Mouse (Mus musculus) urinary bladder, adult 18-20 months (tissue): Measurements from ENCODE around the gene Ide.

Experiments
- DNase-seq, 2 experiments: peaks; one replicate each; pipeline ENCODE4 v3.0.0; 2022; ENCODE audit warnings: low spot score in 2 of 2, mixed read lengths in 2 of 2

The Ide gene

DNA sequence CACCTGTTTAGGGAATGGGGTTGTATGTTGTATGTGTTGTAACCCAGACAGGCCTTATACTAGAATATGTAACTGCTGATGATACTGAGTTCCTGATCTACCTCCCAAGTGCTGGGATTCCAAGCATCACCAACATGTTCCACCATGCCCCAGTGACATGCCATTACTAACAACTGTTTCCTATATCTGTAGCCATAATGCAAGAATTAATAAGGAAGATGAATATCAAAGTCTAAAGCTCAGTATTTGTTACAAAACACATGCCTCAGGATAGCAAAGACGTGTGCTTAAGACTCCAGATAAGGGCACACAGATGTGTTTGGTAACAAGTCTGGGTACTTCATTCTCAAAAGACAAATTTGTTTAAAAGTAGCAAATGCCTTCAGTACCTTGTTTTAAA is 2.3 kb downstream of the Ide start:
- DNase-seq, result no peak

DNA sequence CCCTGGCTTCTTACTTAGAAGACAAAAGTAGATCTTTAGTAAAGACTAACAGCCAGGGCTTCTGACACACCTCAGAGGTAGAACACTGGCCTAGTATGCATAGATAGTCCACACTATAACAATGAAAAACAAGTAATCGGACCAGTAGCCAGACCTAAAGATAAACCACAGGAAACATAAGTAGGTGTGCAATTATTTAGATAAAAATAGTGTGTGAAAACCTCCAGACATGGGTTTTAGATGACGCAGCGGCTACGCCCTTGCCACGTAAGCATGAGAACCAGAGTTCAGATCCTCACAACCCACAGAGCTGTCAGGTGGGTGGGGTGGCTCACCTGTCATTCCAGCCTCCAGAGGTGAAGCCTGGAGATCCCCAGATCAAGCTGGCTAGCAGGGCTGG is 4.3 kb downstream of the Ide start:
- DNase-seq, result no peak

DNA sequence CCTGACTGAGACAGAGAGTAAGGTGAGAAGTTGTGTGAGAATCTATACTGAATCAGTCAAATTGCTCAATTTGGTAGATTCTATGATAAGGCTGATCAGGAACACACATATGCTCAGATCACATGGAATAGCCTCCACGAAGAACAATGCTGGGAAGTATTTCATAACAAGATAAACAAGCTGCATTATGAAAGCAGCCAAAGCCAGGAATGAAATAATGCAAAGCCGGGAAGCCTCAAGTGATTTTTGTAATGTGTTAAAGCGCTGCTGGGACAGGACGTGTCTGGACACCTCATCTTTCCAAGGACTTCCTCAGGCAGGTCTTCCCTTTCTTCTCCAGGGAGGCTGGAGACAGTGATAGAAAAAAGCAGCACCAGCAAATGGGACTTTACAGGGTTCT is 4.9 kb downstream of the Ide start:
- DNase-seq, result no peak

DNA sequence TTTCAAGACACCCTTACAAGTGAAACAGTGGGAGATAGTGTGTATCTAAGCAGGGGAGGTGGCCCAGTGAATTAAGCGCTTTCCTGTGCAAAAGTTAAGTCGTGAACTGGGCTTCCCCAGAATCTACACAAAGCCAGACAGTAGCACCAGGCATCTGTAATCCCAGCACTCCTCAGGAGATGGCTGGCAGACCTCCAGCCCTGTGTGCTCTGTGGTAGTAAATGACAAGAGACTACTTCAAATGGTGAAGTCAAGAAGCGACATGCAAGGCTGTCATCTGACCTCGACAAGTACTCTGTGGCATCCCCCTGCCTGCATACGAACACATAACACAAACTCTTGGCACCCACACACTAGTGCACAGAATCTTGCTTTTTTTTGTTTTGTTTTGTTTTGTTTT is 10.4 kb downstream of the Ide start:
- DNase-seq, result no peak

DNA sequence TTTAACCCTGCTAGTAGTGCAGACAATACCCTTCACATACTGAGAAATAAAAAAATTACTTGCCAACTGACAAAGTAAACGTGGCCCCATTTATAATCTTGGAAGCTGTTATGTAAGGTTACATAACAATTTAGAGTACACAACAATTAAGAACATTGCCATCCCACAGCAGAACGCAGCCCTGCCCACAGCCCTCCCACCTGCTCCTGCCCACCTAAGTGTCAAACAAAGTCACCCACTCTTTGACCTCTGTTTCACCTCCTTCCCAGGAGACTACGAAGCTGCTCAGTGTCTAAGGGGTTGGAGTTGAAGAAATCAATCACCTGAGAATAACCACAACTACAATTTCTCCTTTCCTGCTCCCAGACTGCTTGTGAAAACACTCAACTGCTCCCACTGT is 14.1 kb downstream of the Ide start:
- no peak for DNase-seq

DNA sequence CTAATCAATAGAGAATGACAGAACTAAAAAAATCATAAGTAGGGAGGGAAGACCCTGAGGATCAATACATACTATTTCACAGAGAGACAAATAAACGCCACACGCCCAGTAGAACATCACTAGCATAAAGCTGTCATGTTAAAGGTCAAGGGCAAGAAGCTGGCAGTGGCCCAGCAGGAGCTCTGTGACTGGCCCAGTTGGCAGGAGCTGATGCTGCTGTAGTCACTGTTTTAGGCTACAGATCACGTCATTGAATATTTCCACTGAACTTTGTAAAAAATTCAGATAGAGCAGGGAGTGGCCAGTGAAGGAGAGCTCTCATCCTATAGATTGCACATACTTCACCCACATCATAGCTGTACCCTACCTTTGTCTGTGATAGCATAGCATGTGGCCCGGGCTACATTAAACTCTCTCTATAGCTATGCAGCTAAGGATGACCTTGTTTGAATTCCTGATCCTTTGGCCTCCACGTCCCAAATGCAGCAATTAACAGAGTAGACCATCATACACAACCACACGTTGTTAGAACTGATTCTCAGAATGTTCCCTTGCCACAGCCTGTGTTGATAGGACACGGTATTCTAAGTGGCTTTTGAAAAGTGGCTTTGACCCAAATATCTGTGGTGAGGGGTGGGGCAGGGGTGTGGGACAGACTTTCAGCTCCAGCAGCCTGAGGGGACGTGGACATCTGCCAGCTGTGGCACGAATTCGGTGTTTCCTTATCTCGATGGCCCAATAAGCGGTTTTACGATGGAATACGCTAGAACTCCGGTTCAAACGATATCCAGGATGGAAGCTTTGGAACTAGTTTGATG is 16.6 kb downstream of the Ide start:
- DNase-seq, result no peak

DNA sequence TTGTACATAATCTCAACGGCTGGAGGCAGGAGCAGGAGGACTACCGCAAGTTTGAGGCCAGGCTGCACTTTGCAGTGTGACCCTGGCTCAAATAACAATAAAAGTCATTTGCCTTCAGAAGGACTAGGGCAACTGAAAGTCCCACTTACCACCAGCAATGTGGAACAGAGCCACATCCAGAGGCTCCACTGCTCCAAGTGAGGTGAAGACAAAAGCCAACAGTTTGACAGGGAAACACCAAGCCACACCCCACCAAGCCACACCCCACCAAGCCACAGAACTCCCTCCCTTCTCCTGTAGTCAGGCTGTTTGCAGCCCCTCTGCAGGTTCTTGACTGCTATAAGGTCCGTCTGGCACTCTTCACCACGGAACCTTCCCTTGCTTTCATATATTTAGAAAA is 20.3 kb downstream of the Ide start:
- DNase-seq, result no peak

DNA sequence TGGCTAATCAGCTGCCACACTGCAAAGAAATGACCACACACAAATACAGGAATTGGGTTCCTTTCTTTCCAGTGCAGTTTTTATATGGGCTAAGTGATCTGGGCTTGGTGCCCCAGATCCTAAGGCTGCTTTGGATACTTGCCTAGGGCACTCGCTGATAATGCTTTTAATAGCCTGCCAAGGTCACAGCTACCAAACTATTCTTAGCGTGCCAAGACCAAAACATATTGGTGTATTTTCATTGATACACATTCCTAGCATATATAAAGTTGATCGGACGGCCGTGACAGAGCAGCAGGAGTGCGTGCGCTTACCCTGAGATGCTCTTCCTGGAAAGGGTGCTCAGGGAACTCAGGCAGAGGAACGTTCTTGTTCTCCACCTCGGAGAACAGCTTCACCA is 22.6 kb downstream of the Ide start:
- DNase-seq, result no peak

DNA sequence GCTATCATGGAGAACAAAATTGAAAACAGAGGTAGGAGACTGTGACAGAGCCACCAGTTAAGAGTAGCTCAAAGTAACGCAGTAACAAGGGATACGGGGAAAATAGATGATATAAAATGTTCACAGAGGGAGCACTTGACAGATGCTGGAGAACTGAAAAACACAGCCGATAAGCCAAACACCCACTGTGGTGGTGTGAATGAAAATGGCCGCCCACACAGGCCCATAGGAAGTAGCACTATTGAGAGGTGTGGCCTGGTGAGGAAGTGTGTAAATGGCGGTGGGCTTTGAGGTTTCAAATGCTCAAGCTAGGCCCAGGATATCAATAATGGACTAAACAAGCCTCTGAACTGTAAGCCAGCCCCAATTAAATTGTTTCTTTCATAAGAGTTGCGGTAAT is 26.2 kb downstream of the Ide start:
- no peak for DNase-seq

DNA sequence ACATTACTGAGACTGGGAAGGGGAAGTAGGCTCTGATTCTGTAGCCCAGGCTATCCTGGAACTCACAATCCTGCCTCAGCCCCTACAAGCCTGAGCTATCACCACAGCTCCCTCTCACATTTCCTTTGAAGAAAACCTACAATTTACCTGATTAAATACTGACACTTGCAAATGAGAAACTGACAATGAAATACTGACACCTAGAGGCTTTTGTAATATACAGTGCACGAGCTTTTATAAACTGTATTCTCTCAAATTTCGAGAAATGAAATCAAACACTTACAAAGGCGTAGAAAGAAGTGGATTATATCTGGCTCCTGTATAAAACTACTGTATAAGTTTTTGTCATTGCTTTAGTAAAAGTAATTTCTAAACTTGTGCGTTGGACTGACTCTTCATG is 27.5 kb downstream of the Ide start:
- no peak for DNase-seq

DNA sequence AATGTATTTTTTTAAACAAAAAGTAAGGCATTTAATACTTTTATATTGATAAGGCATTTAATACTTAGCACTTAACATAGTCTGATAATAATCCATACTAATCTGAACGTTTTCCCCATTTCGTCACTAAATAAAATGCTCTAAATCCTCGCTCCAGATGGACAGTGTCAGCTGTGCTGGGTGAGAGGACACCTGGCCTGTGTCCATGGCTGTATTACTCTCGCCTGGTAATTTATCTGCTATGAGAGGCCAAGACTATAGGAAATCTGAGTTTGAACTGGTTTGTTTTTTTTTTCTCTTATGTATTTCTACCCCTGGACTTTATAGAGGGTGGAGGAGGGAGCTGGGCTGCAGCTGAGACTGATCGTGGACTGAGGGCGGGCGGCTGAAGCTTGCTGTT is 28.7 kb downstream of the Ide start:
- no peak for DNase-seq

DNA sequence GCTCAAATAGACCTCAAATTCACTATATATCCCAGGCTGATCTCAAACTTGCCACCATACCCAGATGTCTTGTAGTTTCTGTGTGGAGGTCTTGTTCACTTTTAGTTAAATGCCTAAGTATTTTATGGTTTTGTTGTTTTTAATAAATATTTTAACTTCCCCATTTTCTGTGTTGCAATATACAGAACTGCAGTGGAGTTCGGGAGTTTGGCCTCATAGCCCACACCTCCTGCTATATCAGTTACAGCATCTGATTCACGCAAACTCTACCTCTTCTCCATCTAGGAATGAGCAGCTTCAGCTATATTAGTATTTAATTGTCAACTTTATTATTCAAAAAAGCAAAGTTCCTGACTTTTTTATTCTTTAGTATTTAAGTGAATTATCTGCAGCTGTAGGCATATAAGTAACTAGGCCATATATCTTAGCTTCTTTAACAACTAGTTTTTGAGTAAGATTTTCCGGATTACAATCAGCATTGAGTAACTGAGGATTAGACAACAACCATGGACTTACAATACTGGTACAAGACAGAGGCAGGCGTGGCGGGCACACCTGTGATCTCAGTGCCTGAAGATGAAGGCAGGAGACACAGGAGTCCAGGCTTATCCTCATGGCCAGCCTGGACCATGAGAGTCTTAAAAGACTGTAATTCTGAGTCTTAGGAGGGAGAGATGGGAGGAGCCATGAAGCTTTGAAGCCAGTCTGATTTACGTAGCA is 29.7 kb downstream of the Ide start:
- no peak for DNase-seq

DNA sequence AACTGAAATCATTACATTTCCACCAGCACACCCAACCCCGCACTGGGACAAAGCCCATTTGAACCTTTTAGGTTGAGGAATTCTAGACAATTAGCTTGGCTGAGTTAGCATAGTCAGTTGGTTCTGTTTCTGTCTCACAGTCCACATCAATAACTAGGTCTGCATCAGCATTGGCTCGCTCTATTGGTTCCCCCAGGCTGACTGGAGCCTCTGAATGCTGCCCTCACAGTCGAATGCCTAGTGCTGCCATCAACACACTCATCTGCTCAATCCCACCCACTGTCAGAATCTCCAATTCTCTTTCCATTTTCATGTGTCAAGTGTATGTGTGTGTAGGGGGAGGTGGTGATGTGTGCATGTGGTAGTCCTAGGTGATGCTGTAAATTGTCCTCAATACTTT is 31.5 kb downstream of the Ide start:
- no peak for DNase-seq

DNA sequence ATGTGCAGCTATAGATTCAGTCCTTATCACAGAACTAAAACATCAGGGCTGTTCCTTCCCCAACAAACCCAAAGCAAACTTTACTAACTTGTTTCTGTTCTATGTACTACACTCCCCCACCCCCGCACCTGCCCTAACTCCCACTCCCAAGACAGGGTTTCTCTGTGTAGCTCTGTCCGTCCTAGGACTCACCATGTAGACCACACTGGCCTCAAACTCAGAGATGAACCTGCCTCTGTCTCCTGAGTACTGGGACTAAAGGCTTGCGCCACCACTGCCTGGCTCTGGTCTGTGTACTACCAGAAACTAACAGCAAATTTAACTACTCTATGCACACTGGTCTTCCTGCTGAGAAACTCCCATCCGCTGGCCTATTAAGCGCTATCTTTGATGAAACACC is 32.8 kb downstream of the Ide start:
- no peak for DNase-seq

DNA sequence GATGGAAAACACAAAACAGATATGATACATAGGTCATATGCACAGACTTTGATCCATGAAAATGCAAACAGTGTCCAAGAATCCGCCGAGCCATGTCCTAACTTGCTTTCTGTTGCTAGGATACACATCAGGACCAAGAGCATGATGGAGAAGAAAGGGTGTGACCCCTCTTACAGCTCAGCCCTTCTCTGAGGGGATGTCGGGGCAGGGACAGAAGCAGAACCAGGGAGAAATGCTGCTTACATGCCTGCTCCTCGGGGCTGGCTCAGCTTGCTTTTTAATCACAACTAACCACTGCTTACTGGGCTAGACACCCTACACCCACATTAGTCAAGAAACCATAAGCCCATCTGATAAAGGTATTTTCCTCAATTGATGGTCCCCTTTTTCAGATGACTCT is 33.6 kb downstream of the Ide start:
- DNase-seq, result no peak

DNA sequence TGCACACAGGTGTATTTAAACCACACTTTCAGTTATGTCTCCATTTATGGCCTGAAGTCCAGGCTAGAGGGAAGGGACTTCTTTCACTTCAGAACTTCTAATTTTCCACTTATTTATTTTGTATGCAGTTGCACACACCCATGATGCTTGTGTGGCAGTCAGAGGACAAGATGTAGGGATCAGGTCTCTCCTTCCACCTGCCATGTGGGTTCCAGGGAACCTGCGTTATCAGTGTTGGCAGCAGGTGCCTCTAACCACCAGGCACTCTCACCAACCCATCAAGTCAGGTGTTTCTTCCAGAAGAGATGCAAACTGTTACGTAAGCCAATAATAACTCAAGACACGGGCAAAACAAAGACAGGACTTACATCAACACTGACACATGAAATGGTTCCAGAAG is 35.9 kb downstream of the Ide start:
- no peak for DNase-seq

DNA sequence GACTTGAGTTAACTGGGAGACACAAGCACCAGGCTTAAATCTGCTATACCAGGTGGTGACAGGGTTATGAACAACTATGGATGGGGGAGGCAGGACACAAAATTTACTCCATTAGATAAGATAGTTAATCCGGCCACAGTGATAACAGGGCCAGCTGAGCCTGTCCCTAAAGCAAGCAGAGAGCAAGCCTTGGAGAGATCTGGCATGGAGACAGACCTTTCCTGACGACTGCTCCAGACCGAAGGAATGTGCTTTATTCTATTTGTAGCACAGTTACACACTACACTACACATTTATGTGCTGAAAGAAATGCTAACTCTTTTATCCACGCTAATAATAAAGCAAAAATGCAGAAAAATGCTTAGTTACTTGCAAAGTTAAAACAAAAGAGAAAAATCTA is 46.0 kb downstream of the Ide start:
- no peak for DNase-seq

DNA sequence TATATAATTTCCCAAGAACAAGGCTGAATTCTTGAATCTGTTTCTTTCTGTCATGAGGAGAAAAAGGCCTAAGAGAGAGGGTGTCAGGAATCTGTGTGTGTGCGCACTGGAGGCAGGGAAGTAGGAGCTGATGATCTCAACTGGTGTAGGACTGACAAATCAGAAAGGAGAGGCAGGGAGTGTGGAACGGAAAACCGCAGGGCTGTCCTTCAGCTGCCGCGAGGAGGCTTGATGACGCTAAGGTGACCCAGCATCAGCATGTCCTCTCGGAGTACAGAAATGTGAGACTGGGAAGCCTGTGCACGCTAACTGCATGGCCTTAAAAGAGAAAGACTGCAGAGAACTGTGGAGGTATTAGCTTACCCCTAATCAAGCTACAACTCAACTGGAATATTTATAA is 46.7 kb downstream of the Ide start:
- no peak for DNase-seq

DNA sequence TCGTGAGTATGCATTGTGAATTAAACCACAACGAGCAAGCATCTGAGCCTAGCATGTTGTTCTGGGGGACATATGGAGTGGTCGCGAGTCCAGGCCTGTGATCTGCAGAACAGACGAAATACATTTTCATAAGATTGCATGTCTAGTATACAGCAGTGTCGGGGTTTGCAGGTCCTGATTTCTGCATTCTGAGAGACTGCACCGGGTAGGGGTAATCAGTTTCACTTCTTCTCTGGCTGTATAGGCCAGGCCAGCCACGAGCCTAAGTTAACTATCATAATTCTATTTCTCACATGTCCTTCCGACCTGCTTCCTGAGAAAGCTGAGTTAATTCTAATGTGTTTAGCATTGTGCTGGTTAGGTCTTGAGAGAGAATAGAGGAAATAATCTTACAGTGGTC is 52.9 kb downstream of the Ide start:
- no peak for DNase-seq

DNA sequence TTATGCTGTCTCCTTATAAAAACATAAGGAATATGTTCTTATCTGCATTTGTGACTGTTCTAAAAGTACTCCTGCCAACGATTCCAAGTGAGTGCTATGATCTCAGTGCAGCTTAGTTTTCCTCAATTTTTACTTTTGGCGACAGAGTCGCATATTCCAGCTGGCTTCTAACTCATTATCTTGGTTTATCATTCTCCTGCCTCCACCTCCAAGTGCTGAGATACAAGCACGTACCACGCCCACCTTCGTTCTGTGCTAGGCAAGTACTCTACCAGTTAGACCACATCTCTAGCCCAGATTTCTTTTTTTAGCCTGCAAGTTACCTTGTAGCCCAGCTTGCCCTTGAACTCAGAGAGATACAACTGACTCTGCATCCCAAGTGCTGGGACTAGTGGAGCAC is 54.5 kb downstream of the Ide start:
- no peak for DNase-seq

DNA sequence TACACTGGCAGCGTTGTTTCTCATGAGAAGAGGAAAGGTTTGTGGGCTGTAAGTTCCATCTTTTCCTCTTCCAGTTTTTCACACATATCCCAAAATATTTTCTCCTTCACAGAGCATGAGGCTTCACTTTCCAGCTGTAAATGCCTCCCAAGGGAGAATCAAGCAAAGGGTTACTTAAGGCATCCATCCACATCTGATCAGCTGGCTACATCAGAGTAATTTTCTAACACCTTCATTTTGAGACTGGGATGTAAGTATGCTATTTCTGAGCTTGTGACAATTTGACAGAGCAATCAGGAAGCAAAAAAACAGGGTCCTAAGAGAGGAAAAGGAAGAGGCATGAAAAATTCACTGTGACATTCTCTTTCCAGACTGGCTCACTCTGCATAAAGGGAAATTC is 55.9 kb downstream of the Ide start:
- no peak for DNase-seq

DNA sequence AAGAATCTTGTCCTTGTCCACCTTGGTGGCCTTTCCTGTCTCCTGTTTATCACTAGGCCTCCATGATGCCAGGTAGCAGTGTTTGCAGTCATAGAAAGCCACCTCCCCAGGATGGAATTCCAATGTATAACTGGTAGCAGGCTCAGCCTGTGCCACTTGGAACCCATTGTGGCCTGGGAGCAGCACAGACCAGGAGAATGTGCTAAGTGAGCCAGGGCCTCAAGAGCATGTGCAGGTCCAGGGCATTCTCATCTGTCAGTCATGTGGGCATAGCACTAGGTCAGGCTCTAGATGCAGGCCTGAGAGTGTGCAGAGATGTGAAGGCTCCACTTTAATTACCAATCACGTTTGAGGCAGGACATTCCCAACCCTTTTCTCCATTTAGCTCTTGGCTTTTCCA is 58.5 kb downstream of the Ide start:
- no peak for DNase-seq

DNA sequence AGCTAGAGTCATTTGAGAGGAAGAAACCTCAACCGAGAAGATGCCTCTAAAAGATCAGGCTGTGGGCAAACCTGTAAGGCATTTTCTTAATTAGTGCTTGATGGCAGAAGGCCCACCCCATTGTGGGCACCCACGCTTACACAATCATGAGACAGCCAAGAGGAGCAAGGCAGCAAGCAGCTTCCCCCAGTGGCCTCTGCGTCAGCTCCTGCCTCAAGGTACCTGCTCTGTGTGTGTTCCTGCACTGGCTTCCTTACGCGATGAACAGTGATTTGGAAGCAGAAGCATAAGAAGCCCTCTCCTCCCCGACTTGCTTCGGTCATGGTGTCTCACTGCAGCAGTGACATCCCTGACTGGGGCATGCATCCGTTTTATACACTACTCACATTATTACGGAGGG is 62.1 kb downstream of the Ide start:
- DNase-seq, result no peak

DNA sequence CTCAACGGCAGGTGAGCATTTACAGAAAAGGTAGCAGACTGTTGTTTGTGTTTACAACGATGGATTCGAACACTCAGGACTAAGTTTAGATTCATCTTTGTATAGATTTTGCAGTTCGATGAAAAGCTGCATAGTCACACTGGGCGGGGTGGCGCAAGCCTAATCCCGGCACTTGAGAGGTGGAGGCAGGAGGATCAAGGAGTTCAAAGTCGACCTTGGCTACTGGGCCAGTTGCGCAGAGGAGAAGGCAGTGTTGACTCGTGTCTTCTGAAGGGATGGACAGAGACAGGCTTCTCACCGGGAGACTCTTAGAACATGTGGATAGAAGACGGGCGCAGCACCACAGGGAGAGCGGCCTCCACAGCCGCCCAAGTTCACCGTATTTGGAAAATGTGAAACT is 68.5 kb downstream of the Ide start:
- no peak for DNase-seq
